Mouse (Mus musculus): Measurements from ENCODE around the gene Mc3r. TPM values are rescaled to one million over a fixed set of nuclear protein-coding genes. Genes with fewer than 3 reads are reported as not detected.

The Mc3r gene
- polyA plus RNA-seq, 1 experiment from 2014 or later = not detected

- Histone ChIP-seq H3K27me3 (replicated peaks; ENCODE audit: control insufficient read depth, insufficient read depth, low read length) (no peaks in the 10 kb centered on the region), H3K9ac (ENCODE audit: low read depth, low read length) (no peak overlapping the region), H3K4me1 (ENCODE audit: control insufficient read depth, insufficient read depth, low read length) (no peaks in the 10 kb centered on the region), H3K9me3 (ENCODE audit: control insufficient read depth, low read length) (no peaks in the 10 kb centered on the region), H3K27ac (ENCODE audit: low read length) (no peak overlapping the region), H3K4me2 (ENCODE audit: low read depth, low read length) (no peak overlapping the region), H3K4me3 (ENCODE audit: low read length) (no peak overlapping the region), H3K36me3 (ENCODE audit: control insufficient read depth, insufficient read depth, low read length) (no peaks in the 10 kb centered on the region)
- 41% methylated on average over 9 of the region's 9 CpGs for WGBS
- ATAC-seq = no peak
Measured at GRCm38 (mm10) chr2:172270485-172270944, 22.2 kb downstream of the Mc3r start.

- H3K4me3 ChIP-seq (ENCODE audit: low read length) = no peak overlapping the region
- no peaks in the 10 kb centered on the region for H3K36me3 ChIP-seq (ENCODE audit: control insufficient read depth, insufficient read depth, low read length)
- no peaks in the 10 kb centered on the region for H3K4me1 ChIP-seq (ENCODE audit: control insufficient read depth, insufficient read depth, low read length)
- WGBS = 63% methylated on average over 12 of the region's 12 CpGs
- ATAC-seq = no peak
- H3K9me3 ChIP-seq (ENCODE audit: control insufficient read depth, low read length) = no peaks in the 10 kb centered on the region
- no peak overlapping the region for H3K4me2 ChIP-seq (ENCODE audit: low read depth, low read length)
- no peak overlapping the region for H3K27ac ChIP-seq (ENCODE audit: low read length)
- no peak overlapping the region for H3K9ac ChIP-seq (ENCODE audit: low read depth, low read length)
- no peaks in the 10 kb centered on the region for H3K27me3 ChIP-seq (replicated peaks; ENCODE audit: control insufficient read depth, insufficient read depth, low read length)
Measured at GRCm38 (mm10) chr2:172270974-172271697, 22.8 kb downstream of the Mc3r start.

- Histone ChIP-seq H3K4me3 (ENCODE audit: low read length) (no peak overlapping the region), H3K9ac (ENCODE audit: low read depth, low read length) (no peak overlapping the region), H3K27me3 (replicated peaks; ENCODE audit: control insufficient read depth, insufficient read depth, low read length) (no peaks in the 10 kb centered on the region), H3K4me1 (ENCODE audit: control insufficient read depth, insufficient read depth, low read length) (no peaks in the 10 kb centered on the region), H3K36me3 (ENCODE audit: control insufficient read depth, insufficient read depth, low read length) (no peaks in the 10 kb centered on the region), H3K9me3 (ENCODE audit: control insufficient read depth, low read length) (no peaks in the 10 kb centered on the region), H3K27ac (ENCODE audit: low read length) (no peak overlapping the region), H3K4me2 (ENCODE audit: low read depth, low read length) (no peak overlapping the region)
- 75% methylated on average over 8 of the region's 8 CpGs for WGBS
- ATAC-seq = no peak
Measured at GRCm38 (mm10) chr2:172274662-172275061, 26.4 kb downstream of the Mc3r start.

- no peaks in the 10 kb centered on the region for H3K27me3 ChIP-seq (replicated peaks; ENCODE audit: control insufficient read depth, insufficient read depth, low read length)
- H3K9ac ChIP-seq (ENCODE audit: low read depth, low read length) = no peak overlapping the region
- H3K36me3 ChIP-seq (ENCODE audit: control insufficient read depth, insufficient read depth, low read length) = no peaks in the 10 kb centered on the region
- no peaks in the 10 kb centered on the region for H3K9me3 ChIP-seq (ENCODE audit: control insufficient read depth, low read length)
- ATAC-seq = no peak
- H3K4me2 ChIP-seq (ENCODE audit: low read depth, low read length) = no peak overlapping the region
- no peaks in the 10 kb centered on the region for H3K4me1 ChIP-seq (ENCODE audit: control insufficient read depth, insufficient read depth, low read length)
- no peak overlapping the region for H3K4me3 ChIP-seq (ENCODE audit: low read length)
- no peak overlapping the region for H3K27ac ChIP-seq (ENCODE audit: low read length)
- 42% methylated on average over 5 of the region's 5 CpGs for WGBS
Measured at GRCm38 (mm10) chr2:172276155-172276554, 27.9 kb downstream of the Mc3r start.

GRCm38 (mm10) chr2:172278979-172279378, 30.7 kb downstream of the Mc3r start:
- Histone ChIP-seq H3K27ac (ENCODE audit: low read length) (no peak overlapping the region), H3K27me3 (replicated peaks; ENCODE audit: control insufficient read depth, insufficient read depth, low read length) (no peaks in the 10 kb centered on the region), H3K4me2 (ENCODE audit: low read depth, low read length) (no peak overlapping the region), H3K4me3 (ENCODE audit: low read length) (no peak overlapping the region), H3K9ac (ENCODE audit: low read depth, low read length) (no peak overlapping the region), H3K9me3 (ENCODE audit: control insufficient read depth, low read length) (no peaks in the 10 kb centered on the region), H3K36me3 (ENCODE audit: control insufficient read depth, insufficient read depth, low read length) (no peaks in the 10 kb centered on the region), H3K4me1 (ENCODE audit: control insufficient read depth, insufficient read depth, low read length) (0 out of 2 replicates have a peak, but pooled peaks cover 2% of the 10 kb centered on the region)
- 83% methylated on average over 3 of the region's 3 CpGs for WGBS
- ATAC-seq = no peak

GRCm38 (mm10) chr2:172282071-172282710, 33.9 kb downstream of the Mc3r start:
- Histone ChIP-seq H3K36me3 (ENCODE audit: control insufficient read depth, insufficient read depth, low read length) (no peaks in the 10 kb centered on the region), H3K4me1 (ENCODE audit: control insufficient read depth, insufficient read depth, low read length) (0 out of 2 replicates have a peak, but pooled peaks cover 2% of the 10 kb centered on the region), H3K27me3 (replicated peaks; ENCODE audit: control insufficient read depth, insufficient read depth, low read length) (no peaks in the 10 kb centered on the region), H3K9ac (ENCODE audit: low read depth, low read length) (no peak overlapping the region), H3K4me3 (ENCODE audit: low read length) (no peak overlapping the region), H3K27ac (ENCODE audit: low read length) (no peak overlapping the region), H3K4me2 (ENCODE audit: low read depth, low read length) (no peak overlapping the region), H3K9me3 (ENCODE audit: control insufficient read depth, low read length) (no peaks in the 10 kb centered on the region)
- 63% methylated on average over 19 of the region's 19 CpGs for WGBS
- no peak for ATAC-seq

- no peaks in the 10 kb centered on the region for H3K4me1 ChIP-seq (ENCODE audit: control insufficient read depth, insufficient read depth, low read length)
- no peak overlapping the region for H3K4me3 ChIP-seq (ENCODE audit: low read length)
- WGBS = 96% methylated on average over 1 of the region's 1 CpGs
- no peaks in the 10 kb centered on the region for H3K36me3 ChIP-seq (ENCODE audit: control insufficient read depth, insufficient read depth, low read length)
- H3K27me3 ChIP-seq (replicated peaks; ENCODE audit: control insufficient read depth, insufficient read depth, low read length) = no peaks in the 10 kb centered on the region
- H3K9ac ChIP-seq (ENCODE audit: low read depth, low read length) = no peak overlapping the region
- no peak for ATAC-seq
- no peak overlapping the region for H3K4me2 ChIP-seq (ENCODE audit: low read depth, low read length)
- no peak overlapping the region for H3K27ac ChIP-seq (ENCODE audit: low read length)
- H3K9me3 ChIP-seq (ENCODE audit: control insufficient read depth, low read length) = no peaks in the 10 kb centered on the region
Measured at GRCm38 (mm10) chr2:172287715-172288114, 39.4 kb downstream of the Mc3r start.

- no peak overlapping the region for H3K4me3 ChIP-seq (ENCODE audit: low read length)
- H3K9ac ChIP-seq (ENCODE audit: low read depth, low read length) = no peak overlapping the region
- H3K36me3 ChIP-seq (ENCODE audit: control insufficient read depth, insufficient read depth, low read length) = no peaks in the 10 kb centered on the region
- ATAC-seq = no peak
- WGBS = 36% methylated on average over 11 of the region's 11 CpGs
- no peak overlapping the region for H3K4me2 ChIP-seq (ENCODE audit: low read depth, low read length)
- no peaks in the 10 kb centered on the region for H3K4me1 ChIP-seq (ENCODE audit: control insufficient read depth, insufficient read depth, low read length)
- H3K9me3 ChIP-seq (ENCODE audit: control insufficient read depth, low read length) = no peaks in the 10 kb centered on the region
- H3K27ac ChIP-seq (ENCODE audit: low read length) = no peak overlapping the region
- H3K27me3 ChIP-seq (replicated peaks; ENCODE audit: control insufficient read depth, insufficient read depth, low read length) = no peaks in the 10 kb centered on the region
Measured at GRCm38 (mm10) chr2:172288965-172289364, 40.7 kb downstream of the Mc3r start.

- Histone ChIP-seq H3K4me3 (ENCODE audit: low read length) (no peak overlapping the region), H3K9me3 (ENCODE audit: control insufficient read depth, low read length) (no peaks in the 10 kb centered on the region), H3K27me3 (replicated peaks; ENCODE audit: control insufficient read depth, insufficient read depth, low read length) (no peaks in the 10 kb centered on the region), H3K36me3 (ENCODE audit: control insufficient read depth, insufficient read depth, low read length) (no peaks in the 10 kb centered on the region), H3K4me1 (ENCODE audit: control insufficient read depth, insufficient read depth, low read length) (no peaks in the 10 kb centered on the region), H3K27ac (ENCODE audit: low read length) (no peak overlapping the region), H3K9ac (ENCODE audit: low read depth, low read length) (no peak overlapping the region), H3K4me2 (ENCODE audit: low read depth, low read length) (no peak overlapping the region)
- 3% methylated on average over 1 of the region's 1 CpGs for WGBS
- no peak for ATAC-seq
Measured at GRCm38 (mm10) chr2:172289632-172290031, 41.3 kb downstream of the Mc3r start.
